Mouse (Mus musculus): ENCODE results near the gene Camk2b. TPM values are rescaled to one million over a fixed set of nuclear protein-coding genes. Genes with fewer than 3 reads are reported as not detected.
A peak's percentile ranks its signal among the peaks of the same experiment; 100 is the strongest.
"Not testable (repeated sequence)": the region's sequence is repeated elsewhere in the genome, so short reads cannot be mapped to it uniquely, and the experiment has no call there.

The Camk2b gene
- polyA plus RNA-seq, 1 experiment from 2014 or later, result 3.6 TPM

DNA sequence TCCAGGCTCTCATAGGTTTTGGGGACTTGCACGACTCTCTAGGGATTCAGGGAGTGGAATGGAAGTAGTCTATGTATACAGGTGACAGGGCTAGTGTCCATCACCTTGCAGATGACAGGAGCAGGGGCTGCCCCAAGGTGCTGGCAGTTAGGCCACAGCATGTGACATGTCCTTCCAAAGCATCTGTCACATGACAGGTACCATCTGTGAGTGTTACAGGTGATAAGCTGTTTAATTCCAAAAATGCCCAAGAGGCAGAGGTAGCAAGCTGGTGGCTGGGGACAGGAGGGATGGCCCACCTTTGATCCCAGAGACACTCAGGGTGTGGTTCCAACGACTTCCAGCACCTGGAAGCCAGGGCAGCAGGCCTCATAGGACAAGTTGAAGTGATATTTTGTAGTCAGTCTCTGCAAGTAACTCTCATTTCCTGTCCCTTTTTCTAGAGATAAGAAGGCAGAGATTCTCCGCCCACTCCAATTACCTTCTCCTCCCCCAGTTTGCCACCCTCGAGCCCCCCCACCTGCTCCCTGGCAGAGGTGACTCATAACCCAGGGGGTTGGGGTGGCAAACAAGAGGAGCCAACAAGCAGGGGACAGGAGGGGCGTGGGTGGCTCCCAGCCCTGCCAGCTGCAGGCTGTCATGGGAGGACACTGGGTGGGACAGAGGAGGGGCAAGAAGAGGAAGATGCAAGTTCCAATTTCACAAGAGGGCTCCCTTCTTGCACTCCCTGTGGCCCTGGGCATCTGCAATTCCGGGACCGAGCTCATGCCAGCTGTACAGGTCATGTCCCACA is 47.7 kb downstream of the Camk2b start:
- DNase-seq (ENCODE audit: low spot score), result no peak
- Histone ChIP-seq H3K4me1 (replicated peaks) (peaks cover 14% of the 10 kb centered on the region), H3K36me3 (no peaks in the 10 kb centered on the region), H3K4me3 (no peak overlapping the region), H3K27me3 (ENCODE audit: insufficient read depth, poor library complexity, severe bottlenecking) (0 out of 2 replicates have a peak, but pooled peaks cover 3% of the 10 kb centered on the region), H3K9me3 (no peaks in the 10 kb centered on the region), H3K27ac (no peak overlapping the region)
- whole genome bisulfite sequencing, result 74% methylated on average over 7 of the region's 7 CpGs

DNA sequence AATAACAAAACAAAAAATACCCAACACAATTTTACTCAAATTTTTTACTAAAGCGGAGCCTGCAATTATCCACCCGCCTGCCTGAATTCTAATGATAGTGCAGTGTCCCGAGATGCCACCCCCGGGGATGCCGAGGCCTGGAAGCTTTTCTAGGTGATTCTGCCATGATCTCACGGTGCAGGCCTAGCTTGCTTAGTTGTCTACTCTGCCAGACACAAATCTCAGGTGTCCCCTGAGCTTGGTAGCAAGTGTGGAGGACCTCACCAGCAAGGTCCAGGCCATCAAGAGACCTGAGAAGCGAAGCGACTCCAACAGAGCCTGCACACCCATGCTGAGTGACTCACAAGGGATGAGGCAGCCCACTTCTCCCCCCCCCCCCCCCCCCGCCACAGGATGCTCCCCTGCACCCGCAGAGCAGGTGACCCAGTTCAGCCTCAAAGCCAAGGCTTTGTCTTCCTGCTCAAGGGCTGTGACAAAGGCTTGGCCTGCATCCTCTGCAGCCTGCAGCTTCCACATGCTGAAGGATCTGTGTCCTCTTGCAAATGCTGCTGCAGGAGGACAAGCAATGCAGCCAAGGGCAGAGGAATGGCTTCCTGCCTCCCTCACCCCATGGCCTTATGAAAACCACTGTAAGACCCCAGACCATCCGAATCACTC is 48.5 kb downstream of the Camk2b start:
- DNase-seq (ENCODE audit: low spot score), result no peak
- Histone ChIP-seq H3K4me3 (no peak overlapping the region), H3K36me3 (no peaks in the 10 kb centered on the region), H3K27ac (no peak overlapping the region), H3K9me3 (no peaks in the 10 kb centered on the region), H3K27me3 (ENCODE audit: insufficient read depth, poor library complexity, severe bottlenecking) (0 out of 2 replicates have a peak, but pooled peaks cover 3% of the 10 kb centered on the region), H3K4me1 (replicated peaks) (peaks cover 14% of the 10 kb centered on the region)
- 72% methylated on average over 10 of the region's 11 CpGs for WGBS

DNA sequence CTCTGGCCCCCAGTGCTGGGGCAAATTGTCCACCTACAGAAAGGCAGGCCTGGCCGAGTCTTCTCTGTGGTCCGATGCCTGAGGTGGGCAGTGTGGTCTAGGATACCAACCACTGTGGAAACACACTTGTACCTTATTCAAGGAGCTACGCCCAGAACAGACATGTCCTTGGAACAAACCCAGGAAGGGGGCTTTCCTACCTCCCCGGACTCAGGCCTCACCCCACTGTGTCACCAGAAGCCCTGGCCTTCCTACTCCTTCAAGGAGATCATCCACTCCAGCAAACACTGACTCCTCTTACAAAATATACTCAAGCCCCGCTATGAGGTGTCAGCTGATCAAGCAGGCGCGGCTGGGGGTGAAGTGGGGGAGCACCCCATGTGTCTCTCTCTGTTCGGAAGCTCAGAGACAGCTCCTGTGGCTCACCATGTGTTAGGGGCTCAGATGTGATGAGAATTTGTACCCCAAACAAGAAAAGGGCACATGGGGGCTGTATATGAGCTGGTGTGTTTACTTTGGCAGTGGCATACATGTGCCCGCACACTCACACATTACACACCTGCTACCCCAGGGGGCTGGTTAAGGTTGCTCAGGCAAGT is 49.3 kb downstream of the Camk2b start:
- H3K9me3 ChIP-seq, result no peaks in the 10 kb centered on the region
- H3K4me3 ChIP-seq, result no peak overlapping the region
- H3K36me3 ChIP-seq, result no peaks in the 10 kb centered on the region
- peaks cover 14% of the 10 kb centered on the region for H3K4me1 ChIP-seq (replicated peaks)
- H3K27ac ChIP-seq, result no peak overlapping the region
- no peak for DNase-seq (ENCODE audit: low spot score)
- H3K27me3 ChIP-seq (ENCODE audit: insufficient read depth, poor library complexity, severe bottlenecking), result 0 out of 2 replicates have a peak, but pooled peaks cover 3% of the 10 kb centered on the region
- WGBS, result 68% methylated on average over 9 of the region's 9 CpGs

DNA sequence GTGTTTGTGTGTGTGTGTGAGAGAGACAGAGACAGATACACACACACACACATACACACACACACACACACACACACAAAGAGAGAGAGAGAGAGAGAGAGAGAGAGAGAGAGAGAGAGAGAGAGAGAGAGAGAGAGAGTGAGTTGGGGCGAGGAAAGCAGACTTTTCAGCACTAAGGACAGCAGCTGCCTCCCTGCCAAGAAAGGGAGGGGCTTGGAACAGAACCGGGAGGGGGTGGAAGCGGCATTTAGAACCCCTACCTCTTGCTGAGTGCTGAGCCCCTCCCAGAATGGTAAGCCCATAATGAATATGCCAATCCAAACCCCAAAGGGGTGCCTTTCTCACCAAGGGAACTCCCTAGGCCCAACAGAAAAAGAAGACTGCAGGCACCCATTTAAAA is 49.8 kb downstream of the Camk2b start:
- H3K4me1 ChIP-seq (replicated peaks), result peaks cover 10% of the 10 kb centered on the region
- H3K27ac ChIP-seq, result no peak overlapping the region
- WGBS, result 0% methylated on average over 3 of the region's 3 CpGs
- DNase-seq (ENCODE audit: low spot score), result no peak
- H3K27me3 ChIP-seq (ENCODE audit: insufficient read depth, poor library complexity, severe bottlenecking), result 0 out of 2 replicates have a peak, but pooled peaks cover 3% of the 10 kb centered on the region
- no peaks in the 10 kb centered on the region for H3K36me3 ChIP-seq
- no peaks in the 10 kb centered on the region for H3K9me3 ChIP-seq
- no peak overlapping the region for H3K4me3 ChIP-seq

DNA sequence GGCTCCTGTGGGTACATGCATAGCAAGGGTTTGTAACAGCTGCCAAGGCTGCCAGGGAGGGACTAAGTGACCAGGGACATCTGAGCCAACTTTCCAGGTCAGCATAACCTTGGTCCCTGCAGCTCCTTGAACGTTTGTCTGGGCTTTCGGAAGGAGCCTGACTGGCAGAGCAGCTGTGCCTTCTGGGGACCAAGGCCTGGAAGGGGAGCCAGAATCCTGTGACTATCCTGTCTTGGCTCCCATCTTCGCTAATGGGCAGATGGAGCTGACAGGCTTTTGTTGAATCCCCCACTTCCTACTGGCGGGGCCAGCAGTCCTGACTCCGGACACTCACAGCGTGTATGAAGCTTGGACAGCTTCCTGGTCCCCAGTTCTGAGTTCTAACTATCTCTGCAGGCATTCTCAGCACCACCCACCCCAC is 51.1 kb downstream of the Camk2b start:
- 78% methylated on average over 6 of the region's 6 CpGs for WGBS

DNA sequence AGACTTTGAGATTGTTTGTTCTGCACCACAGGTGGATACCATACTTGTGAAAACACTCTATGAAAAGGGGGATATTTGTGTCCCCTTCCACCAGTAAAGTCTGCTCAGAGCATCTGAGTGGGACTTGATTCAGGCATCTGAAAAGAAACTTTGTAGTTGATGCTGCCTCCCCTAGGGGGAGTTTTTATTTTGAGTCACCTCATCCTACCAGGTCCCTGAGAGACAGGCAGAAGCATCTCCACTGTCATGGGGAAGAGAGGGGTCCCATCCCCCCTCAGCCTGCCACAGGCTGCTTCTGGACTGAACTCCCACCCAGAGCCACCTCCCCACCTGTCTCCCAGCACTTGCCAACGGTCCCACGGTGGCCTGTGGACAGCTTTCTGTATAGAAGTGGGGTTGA is 52.8 kb downstream of the Camk2b start:
- Histone ChIP-seq H3K4me3 (no peak overlapping the region), H3K9me3 (no peaks in the 10 kb centered on the region), H3K4me1 (replicated peaks) (0 out of 2 replicates have a peak, but pooled peaks cover 3% of the 10 kb centered on the region), H3K36me3 (no peaks in the 10 kb centered on the region), H3K27me3 (ENCODE audit: insufficient read depth, poor library complexity, severe bottlenecking) (peaks cover 10% of the 10 kb centered on the region), H3K27ac (no peak overlapping the region)
- 46% methylated on average over 2 of the region's 2 CpGs for WGBS
- no peak for DNase-seq (ENCODE audit: low spot score)

More for the DNA sequence above, 51.1 kb downstream of the Camk2b start:
- Histone ChIP-seq H3K36me3 (no peaks in the 10 kb centered on the region), H3K4me1 (replicated peaks) (0 out of 2 replicates have a peak, but pooled peaks cover 3% of the 10 kb centered on the region), H3K27ac (no peak overlapping the region), H3K27me3 (ENCODE audit: insufficient read depth, poor library complexity, severe bottlenecking) (0 out of 2 replicates have a peak, but pooled peaks cover 3% of the 10 kb centered on the region), H3K9me3 (no peaks in the 10 kb centered on the region), H3K4me3 (no peak overlapping the region)
- DNase-seq (ENCODE audit: low spot score), result no peak

DNA sequence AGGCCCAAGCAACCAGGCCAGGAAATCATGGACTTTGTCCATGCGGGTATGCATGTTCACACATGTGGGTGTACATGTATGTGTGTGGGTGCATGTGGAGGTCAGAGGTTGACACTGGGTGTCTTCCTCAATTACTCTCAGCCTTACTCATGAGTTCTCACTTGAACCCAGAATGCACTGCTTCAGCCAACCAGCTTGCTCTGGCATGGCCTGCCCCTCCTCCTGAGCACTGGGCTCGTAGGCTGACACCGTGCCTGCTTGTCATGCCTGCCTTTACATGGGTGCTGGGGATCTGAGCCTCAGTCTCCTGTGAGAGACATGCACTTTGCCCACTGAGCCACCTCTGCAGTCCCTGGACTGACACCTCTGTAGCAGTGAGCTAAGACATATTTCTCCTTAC is 54.3 kb downstream of the Camk2b start:
- H3K27ac ChIP-seq, result no peak overlapping the region
- no peaks in the 10 kb centered on the region for H3K36me3 ChIP-seq
- WGBS, result 93% methylated on average over 3 of the region's 3 CpGs
- no peak for DNase-seq (ENCODE audit: low spot score)
- H3K27me3 ChIP-seq (ENCODE audit: insufficient read depth, poor library complexity, severe bottlenecking), result peaks cover 15% of the 10 kb centered on the region
- H3K9me3 ChIP-seq, result no peaks in the 10 kb centered on the region
- no peak overlapping the region for H3K4me3 ChIP-seq
- peaks cover 3% of the 10 kb centered on the region; the same call in 1 of the 2 replicates for H3K4me1 ChIP-seq (replicated peaks)

DNA sequence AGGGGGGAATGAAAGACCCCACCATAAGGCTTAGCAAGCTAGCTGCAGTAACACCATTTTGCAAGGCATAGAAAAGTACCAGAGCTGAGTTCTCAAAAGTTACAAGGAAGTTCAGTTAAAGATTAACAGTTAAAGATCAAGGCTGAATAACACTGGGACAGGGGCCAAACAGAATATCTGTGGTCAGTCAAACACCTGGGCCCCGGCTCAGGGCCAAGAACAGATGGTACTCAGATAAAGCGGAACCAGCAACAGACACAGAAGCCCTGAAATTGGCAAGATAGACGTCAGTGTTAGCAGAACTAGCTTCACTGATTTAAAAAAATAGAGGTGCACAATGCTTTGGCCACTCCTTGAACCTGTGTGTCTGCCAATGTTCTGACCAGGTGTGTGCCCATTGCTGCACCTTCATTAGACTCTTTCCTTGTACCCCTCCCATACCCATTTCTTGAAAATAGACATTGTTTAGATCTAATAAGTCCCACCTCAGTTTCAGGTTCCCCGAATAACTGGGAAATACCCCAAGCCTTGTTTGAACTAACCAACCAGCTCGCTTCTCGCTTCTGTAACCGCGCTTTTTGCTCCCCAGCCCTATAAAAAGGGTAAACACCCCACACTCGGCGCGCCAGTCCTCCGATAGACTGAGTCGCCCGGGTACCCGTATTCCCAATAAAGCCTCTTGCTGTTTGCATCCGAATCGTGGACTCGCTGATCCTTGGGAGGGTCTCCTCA is 55.2 kb downstream of the Camk2b start:
- DNase-seq (ENCODE audit: low spot score); H3K36me3 ChIP-seq; H3K9me3 ChIP-seq; H3K4me1 ChIP-seq (replicated peaks); H3K27ac ChIP-seq; H3K4me3 ChIP-seq: not testable (repeated sequence)
- peaks cover 15% of the 10 kb centered on the region for H3K27me3 ChIP-seq (ENCODE audit: insufficient read depth, poor library complexity, severe bottlenecking)
- 92% methylated on average over 4 of the region's 18 CpGs for WGBS

DNA sequence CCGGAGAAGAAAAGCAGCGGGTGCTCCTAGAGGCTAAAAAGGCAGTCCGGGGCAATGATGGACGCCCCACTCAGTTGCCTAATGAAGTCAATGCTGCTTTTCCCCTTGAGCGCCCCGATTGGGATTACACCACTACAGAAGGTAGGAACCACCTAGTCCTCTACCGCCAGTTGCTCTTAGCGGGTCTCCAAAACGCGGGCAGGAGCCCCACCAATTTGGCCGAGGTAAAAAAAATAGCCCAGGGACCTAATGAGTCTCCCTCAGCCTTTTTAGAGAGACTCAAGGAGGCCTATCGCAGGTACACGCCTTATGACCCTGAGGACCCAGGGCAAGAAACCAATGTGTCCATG is 58.4 kb downstream of the Camk2b start:
- 26% methylated on average over 13 of the region's 13 CpGs for WGBS
- not testable (repeated sequence) for H3K4me1 ChIP-seq (replicated peaks); H3K36me3 ChIP-seq; H3K9me3 ChIP-seq; DNase-seq (ENCODE audit: low spot score); H3K27ac ChIP-seq
- peaks cover 40% of the 10 kb centered on the region for H3K27me3 ChIP-seq (ENCODE audit: insufficient read depth, poor library complexity, severe bottlenecking)
- peak overlapping the region; percentile 45; the same call in 1 of the 2 replicates for H3K4me3 ChIP-seq

DNA sequence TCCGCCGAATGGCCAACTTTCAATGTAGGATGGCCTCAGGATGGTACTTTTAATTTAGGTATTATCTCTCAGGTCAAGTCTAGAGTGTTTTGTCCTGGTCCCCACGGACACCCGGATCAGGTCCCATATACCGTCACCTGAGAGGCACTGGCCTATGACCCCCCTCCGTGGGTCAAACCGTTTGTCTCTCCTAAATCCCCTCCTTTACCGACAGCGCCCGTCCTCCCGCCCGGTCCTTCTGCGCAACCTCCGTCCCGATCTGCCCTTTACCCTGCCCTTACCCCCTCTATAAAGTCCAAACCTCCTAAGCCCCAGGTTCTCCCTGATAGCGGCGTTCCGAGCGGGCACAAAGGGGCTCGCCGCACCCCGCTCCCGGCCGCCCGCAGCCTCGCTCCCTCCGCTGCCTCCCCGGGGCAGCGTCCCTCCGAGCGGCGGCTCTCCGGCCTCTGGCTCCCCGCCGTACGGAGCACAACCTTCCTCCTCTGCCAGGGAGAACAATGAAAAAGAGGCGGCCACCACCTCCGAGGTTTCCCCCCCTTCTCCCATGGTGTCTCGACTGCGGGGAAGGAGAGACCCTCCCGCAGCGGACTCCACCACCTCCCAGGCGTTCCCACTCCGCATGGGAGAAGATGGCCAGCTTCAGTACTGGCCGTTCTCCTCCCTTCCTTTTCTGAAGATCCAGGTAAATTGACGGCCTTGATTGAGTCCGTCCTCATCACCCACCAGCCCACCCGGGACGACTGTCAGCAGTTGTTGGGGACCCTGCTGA is 59.0 kb downstream of the Camk2b start:
- H3K27ac ChIP-seq; H3K4me1 ChIP-seq (replicated peaks); H3K9me3 ChIP-seq; H3K36me3 ChIP-seq: not testable (repeated sequence)
- H3K27me3 ChIP-seq (ENCODE audit: insufficient read depth, poor library complexity, severe bottlenecking), result peaks cover 44% of the 10 kb centered on the region
- WGBS, result 1% methylated on average over 24 of the region's 49 CpGs
- DNase-seq (ENCODE audit: low spot score), result peak; percentile 29
- H3K4me3 ChIP-seq, result peak overlapping the region; percentile 51

DNA sequence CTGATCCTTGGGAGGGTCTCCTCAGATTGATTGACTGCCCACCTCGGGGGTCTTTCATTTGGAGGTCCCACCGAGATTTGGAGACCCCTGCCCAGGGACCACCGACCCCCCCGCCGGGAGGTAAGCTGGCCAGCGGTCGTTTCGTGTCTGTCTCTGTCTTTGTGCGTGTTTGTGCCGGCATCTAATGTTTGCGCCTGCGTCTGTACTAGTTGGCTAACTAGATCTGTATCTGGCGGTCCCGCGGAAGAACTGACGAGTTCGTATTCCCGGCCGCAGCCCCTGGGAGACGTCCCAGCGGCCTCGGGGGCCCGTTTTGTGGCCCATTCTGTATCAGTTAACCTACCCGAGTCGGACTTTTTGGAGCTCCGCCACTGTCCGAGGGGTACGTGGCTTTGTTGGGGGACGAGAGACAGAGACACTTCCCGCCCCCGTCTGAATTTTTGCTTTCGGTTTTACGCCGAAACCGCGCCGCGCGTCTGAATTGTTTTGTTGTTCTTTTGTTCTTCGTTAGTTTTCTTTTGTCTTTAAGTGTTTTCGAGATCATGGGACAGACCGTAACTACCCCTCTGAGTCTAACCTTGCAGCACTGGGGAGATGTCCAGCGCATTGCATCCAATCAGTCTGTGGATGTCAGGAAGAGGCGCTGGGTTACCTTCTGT is 59.7 kb downstream of the Camk2b start:
- not testable (repeated sequence) for H3K27ac ChIP-seq; H3K4me1 ChIP-seq (replicated peaks); DNase-seq (ENCODE audit: low spot score); H3K9me3 ChIP-seq; H3K36me3 ChIP-seq
- H3K27me3 ChIP-seq (ENCODE audit: insufficient read depth, poor library complexity, severe bottlenecking), result peaks cover 48% of the 10 kb centered on the region
- H3K4me3 ChIP-seq, result peak overlapping the region; percentile 51
- WGBS, result 2% methylated on average over 43 of the region's 44 CpGs
